Mouse (Mus musculus) cerebellum, adult 11-12 months (tissue): Measurements from ENCODE around the gene Pcnx2.
A peak's percentile ranks its signal among the peaks of the same experiment; 100 is the strongest.

Experiments used
- DNase-seq: peaks from one replicate; pipeline ENCODE4 v3.0.0; 2022

Gene Pcnx2

GRCm38 (mm10) chr8:125750846-125751245 lies 147.3 kb downstream of the Pcnx2 start:
- no peak for DNase-seq

- DNase-seq = no peak
Observed at GRCm38 (mm10) chr8:125747390-125747789, 150.7 kb downstream of the Pcnx2 start.

GRCm38 (mm10) chr8:125744914-125745576 lies 153.1 kb downstream of the Pcnx2 start:
- no peak for DNase-seq

- no peak for DNase-seq
Observed at GRCm38 (mm10) chr8:125742406-125742805, 155.7 kb downstream of the Pcnx2 start.

- no peak for DNase-seq
Observed at GRCm38 (mm10) chr8:125741855-125742254, 156.3 kb downstream of the Pcnx2 start.

DNA sequence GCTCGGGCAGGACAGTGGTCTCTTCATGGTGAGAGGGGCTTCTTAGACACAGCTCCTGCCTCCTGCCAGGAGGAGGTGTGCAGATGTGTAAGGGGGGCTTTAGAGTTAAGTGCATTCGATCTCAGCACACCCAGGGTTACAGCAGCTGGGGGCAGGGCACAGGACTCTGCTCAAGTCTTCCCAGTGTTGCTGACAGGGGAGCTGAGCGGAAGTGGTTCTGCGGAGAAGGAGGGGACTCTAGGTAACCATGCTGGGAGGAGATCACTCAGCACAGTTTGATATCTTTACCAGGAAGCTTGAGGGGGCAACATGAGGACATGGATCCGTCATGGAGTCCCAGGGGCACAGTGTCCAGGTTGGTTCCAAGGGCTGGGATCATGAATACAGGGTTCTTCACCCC lies 156.7 kb downstream of the Pcnx2 start:
- DNase-seq = no peak

DNA sequence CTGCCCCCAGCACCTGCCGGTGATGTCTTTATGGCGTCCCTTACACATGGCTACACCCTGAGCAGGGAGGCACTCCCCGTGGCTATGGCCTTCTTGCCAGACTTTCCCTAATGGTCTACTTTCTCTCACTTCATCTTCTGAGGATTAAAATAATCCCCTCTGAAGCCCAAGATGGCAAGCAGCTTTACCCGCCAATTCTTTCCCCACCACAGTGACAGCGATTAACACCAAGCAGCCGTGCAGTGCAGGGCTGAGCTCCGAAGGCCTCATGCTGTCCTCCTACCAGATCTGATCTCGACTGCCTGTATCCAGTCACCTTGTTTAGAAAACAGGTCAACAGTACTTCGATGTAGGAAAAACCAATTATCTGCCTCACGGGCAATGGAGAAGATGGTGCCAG lies 157.5 kb downstream of the Pcnx2 start:
- no peak for DNase-seq

GRCm38 (mm10) chr8:125738956-125739355 lies 159.2 kb downstream of the Pcnx2 start:
- no peak for DNase-seq

DNA sequence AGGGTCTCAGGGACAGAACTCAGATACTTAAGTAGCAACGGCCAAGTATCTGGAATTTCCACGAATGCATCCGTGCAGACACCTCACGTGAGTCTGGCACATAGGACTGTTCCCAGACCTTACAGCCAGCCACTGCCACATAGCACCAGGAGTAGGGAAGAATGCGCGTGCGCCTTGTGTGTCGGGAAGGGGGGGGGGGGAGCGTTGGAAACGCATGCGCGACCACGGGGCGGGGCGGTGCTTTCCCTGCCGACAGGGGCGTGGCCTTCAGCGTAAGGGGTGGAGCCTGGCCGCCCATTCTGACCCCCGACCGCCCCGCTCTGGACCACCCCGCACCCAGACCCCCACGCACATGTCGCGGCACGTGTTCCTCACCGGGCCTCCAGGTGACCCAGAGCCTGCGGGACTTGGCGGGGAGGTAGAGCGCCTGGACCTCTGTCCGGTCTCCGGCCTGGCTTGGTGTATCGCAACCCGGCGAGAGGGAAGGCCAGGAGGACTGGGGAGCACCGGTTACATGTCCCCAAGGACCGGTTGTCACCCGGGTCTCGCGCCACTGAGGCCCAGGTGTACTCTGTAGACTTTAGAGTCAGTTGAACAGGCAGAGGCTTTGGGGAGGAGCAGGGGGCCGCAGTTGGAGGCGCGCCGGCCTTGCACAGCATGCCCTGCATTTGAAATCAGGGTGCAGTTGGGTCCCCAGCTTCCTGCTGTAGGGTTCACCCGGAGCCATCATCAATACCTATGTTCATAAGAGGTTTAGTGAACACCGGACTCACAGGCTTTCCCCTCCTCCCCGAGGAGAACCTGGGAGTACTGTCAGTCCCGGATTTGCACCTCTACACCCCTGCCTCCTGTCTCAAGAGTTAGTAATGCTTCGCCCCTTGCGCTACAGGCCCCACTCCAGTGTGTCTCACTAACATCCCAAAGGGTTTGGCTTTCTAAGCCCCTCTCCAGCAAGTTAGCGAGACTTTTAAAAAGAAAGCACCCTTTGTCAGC lies 163.9 kb downstream of the Pcnx2 start:
- peak; percentile 86 for DNase-seq

- no peak for DNase-seq
Observed at GRCm38 (mm10) chr8:125729746-125730145, 168.4 kb downstream of the Pcnx2 start, which contains the start of gene Ntpcr. Ntpcr (plus strand) TSS chr8:125729963.

GRCm38 (mm10) chr8:125727797-125728196 lies 170.3 kb downstream of the Pcnx2 start:
- DNase-seq = no peak

GRCm38 (mm10) chr8:125726986-125727385 lies 171.1 kb downstream of the Pcnx2 start:
- no peak for DNase-seq

- no peak for DNase-seq
Observed at GRCm38 (mm10) chr8:125726143-125726542, 172.0 kb downstream of the Pcnx2 start.

DNA sequence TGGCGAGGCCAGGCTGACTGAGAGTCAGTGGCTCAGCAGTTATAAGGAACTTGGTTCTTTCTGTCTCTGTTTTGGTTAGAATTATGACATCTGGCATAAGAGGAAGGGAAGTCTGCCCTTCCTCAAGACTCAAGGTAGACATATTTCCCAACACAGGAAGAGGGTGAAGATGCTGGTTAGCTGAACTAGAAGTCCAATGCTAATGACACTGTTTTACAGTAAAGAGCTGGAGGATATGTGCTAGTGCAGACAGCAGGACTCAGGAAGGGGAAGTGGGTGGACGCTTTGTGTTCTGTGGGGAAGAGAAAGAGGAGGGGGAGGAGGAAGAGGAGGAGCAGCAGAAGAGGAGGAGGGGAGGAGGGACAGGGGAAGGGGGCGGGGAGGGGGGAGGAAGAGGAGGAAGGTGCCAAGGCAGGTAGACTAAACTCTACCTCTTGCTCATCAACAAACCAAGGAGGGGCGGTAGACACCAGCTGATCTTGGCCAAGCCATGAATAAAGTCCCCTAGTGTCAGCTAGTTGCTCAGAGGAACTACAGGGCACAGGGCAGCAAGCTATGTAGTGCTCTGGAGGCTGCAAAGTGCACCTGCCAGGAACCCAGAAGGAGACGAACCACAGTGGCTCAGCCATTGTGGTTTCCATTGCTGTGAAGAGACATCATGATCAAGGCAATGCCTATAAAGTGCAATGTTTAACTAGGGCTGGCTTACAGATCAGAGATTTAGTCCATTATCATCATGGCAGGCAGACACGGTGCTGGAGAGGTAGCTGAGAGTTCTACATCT lies 172.9 kb downstream of the Pcnx2 start:
- DNase-seq = no peak

GRCm38 (mm10) chr8:125723437-125723836 lies 174.7 kb downstream of the Pcnx2 start:
- DNase-seq = no peak

DNA sequence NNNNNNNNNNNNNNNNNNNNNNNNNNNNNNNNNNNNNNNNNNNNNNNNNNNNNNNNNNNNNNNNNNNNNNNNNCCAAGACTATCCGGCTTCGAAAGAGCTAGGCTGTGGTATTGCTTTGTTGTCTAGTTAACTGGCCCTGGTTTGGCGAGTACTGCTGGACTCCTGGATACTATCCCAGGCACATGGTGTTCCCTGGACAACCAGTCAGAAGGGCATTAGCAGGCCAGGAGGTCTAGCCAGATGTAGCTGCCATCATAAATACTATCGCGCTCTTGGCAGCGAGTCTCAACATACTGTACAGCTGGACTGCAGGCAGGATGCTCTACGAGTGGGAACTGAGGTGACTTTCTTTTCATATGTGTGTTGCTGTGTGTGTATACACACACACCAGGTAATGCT lies 175.4 kb downstream of the Pcnx2 start:
- DNase-seq = no peak

- DNase-seq = no peak
Observed at GRCm38 (mm10) chr8:125718914-125719313, 179.2 kb downstream of the Pcnx2 start.

DNA sequence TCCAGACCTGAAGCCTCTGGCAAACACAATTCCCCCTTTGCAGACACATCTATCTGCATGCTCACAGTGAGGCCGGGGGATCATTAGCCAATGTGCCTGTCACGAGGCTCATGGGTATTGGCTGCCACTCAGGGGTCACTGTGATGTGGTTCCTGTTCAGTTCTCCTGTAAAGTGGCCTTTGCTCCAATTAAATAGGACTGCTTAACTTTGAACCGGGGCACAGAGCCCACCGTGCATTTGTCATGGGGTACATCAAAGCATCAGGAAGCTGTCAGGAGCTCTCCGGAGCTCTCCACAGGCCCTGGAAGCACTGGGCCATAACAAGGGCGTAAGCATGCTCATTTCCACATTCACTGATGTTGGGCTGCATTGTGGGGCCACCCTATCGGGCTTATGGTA lies 181.5 kb downstream of the Pcnx2 start:
- DNase-seq = no peak

DNA sequence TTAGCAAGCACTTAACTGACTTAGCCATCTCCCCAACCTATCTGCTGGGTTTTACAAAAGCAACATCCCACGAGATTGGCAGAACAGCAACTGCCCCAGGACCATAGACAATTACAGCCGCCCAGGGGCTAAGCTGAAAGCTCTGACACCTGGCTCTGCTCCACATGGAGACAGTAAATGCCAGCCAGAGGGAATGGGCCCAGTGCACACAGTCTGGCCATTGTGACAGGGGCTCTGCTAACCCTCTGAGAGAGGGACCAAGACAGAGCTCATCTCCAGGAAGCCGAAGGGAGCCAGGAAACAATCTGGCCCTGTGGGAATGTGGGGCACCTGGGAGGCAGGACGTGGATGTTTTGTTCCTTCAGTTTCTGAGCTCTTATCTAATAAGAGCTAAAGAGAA lies 181.9 kb downstream of the Pcnx2 start:
- DNase-seq = no peak

DNA sequence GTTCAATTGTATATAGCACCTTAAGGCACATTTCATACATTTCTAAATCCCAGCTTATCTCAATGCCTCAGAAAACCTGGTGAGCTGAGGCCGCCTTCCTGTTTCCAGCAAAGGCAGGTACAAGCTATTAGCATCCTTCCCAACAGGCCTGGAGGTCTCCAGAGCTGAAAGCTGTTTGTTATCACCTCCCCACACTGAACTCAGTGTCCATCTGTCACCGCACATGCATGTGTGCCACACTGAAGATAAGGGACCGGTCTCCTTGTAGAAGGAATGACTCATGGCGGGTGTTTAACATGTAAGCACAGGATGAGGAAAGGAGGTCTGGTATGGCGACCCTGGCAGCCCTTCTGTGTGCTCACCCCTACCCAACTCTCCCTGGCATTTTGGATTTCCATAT lies 186.6 kb downstream of the Pcnx2 start:
- DNase-seq = no peak

- no peak for DNase-seq
Observed at GRCm38 (mm10) chr8:125709171-125709570, 188.9 kb downstream of the Pcnx2 start.

DNA sequence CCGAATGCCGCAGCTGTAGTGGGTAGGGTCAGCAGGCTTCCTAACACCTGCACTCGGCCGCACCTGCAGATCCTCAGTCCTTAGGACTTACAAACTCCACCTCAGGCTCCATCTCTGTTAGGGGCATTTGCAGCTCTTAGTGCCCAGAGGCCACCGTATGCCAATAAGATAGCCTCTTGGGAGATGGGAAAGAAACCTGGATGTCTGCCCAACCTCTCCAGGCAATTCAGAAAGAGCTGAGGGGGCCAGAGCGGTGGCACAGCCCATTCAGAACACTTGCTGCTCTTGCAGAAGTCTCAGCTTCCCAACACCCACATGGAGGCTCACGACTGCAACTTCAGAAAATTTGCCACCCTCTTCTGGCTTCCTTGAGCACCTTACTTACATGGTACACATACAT lies 192.3 kb downstream of the Pcnx2 start:
- no peak for DNase-seq

GRCm38 (mm10) chr8:125704434-125704833 lies 193.7 kb downstream of the Pcnx2 start:
- DNase-seq = no peak
